Mouse (Mus musculus) ES-Bruce4 (cell line): Measurements from ENCODE around the gene Fuz. TPM values are rescaled to one million over a fixed set of nuclear protein-coding genes. Genes with fewer than 3 reads are reported as not detected.

Experiments used
- H3K27ac ChIP-seq: 2 replicates; pipeline ENCODE4 v1.5.1; 2012; ENCODE audit warnings: low read length, inconsistent platforms; ENCODE audit not compliant: insufficient read depth
- H3K27me3 ChIP-seq: 2 replicates; pipeline ENCODE4 v1.6.1; 2012; ENCODE audit warnings: mild to moderate bottlenecking, low read length, inconsistent platforms; ENCODE audit not compliant: control insufficient read depth, poor library complexity, insufficient read depth, severe bottlenecking
- H3K36me3 ChIP-seq: 2 replicates; pipeline ENCODE4 v1.6.1; 2012; ENCODE audit warnings: inconsistent platforms, mild to moderate bottlenecking, low read length, moderate library complexity; ENCODE audit not compliant: control insufficient read depth, poor library complexity, insufficient read depth, severe bottlenecking
- H3K4me1 ChIP-seq: one replicate; pipeline ENCODE4 v1.8.1; 2011; ENCODE audit warnings: low read length; ENCODE audit not compliant: control insufficient read depth, insufficient read depth
- H3K4me3 ChIP-seq: 2 replicates; pipeline ENCODE4 v1.5.1; 2011; ENCODE audit warnings: low read depth, mild to moderate bottlenecking, low read length
- H3K9ac ChIP-seq: 2 replicates; pipeline ENCODE4 v1.6.1; 2012; ENCODE audit warnings: low read depth, mild to moderate bottlenecking, inconsistent platforms; ENCODE audit not compliant: poor library complexity, severe bottlenecking
- H3K9me3 ChIP-seq: replicated peaks from 2 replicates; pipeline ENCODE4 v1.6.1; 2012; ENCODE audit warnings: mild to moderate bottlenecking, low read length, inconsistent platforms; ENCODE audit not compliant: control insufficient read depth, poor library complexity, insufficient read depth, severe bottlenecking
- CTCF ChIP-seq: IDR thresholded peaks from one replicate; pipeline ENCODE4 v1.8.1; 2011; ENCODE audit warnings: low read depth, low read length
- EP300 ChIP-seq: IDR thresholded peaks from 2 replicates; pipeline ENCODE4 v1.6.1; 2011; ENCODE audit warnings: low read depth, low read length; ENCODE audit not compliant: insufficient read depth
- POLR2A ChIP-seq: IDR thresholded peaks from one replicate; pipeline ENCODE4 v1.8.1; 2011; ENCODE audit warnings: low read length; ENCODE audit not compliant: insufficient read depth
- polyA plus RNA-seq: library from polyadenylated mRNA; stranded (reverse); fragments of >200 nt; gene quantifications from 2 replicates; pipeline ENCODE4 v1.2.4, GENCODE M21; 2011; ENCODE audit warnings: low read depth; ENCODE audit not compliant: missing spikeins, insufficient read depth, insufficient read length

The Fuz gene
- polyA plus RNA-seq, 1 experiment = 15.5 TPM

DNA sequence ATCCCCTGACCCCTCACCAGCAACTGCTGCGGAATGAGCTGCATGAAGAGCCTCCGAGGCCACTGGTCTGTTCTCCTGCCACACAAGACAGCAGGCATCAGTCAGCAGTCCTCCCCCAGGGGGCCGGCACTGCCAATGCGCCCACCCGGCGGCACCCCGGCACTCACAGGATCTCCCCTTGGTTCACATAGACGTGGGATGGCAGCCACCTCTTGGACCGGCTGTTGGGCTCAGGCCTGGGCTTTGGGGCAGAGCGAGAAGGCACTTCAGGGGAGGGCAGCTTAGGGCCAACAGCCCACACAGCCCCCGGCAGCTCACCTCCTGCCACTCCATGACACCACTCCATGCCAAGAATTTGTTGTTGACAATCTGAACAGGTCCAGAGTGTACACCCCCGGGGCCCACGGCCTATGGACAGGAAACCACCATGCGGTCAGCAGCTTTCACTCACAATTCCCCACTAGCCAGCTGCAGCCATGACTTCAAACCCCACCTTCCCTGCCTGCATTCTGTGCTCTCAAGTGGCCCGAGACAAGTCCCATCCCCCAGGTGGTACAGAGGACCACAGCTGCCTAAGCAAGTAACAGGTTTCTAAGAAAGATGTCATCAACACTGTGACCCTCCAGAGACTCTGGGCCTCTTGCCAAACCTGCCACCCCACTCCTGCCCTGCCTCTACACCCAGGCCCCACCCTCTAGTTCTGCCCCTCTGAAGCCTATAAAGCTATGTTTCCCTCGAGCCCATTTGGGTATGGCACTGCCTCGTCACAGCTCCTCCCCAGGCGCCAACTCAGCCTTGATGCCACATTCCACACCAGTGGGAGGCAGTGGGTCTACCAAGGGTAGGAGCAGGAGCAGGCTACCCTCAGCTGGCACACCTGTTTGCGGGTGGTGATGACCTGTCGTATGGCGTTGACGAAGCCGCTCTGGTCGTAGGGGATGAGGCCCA is 31.0 kb upstream of the Fuz start:
- TF ChIP-seq CTCF = no peak
- no peak for TF ChIP-seq EP300
- TF ChIP-seq POLR2A = no peak
- no peak overlapping the region for H3K9ac ChIP-seq
- H3K4me1 ChIP-seq = peaks cover 2% of the 10 kb centered on the region
- no peaks in the 10 kb centered on the region for H3K27me3 ChIP-seq
- H3K36me3 ChIP-seq = peaks cover 11% of the 10 kb centered on the region; the same call in 1 of the 2 replicates
- no peak overlapping the region for H3K4me3 ChIP-seq
- no peak overlapping the region for H3K27ac ChIP-seq
- H3K9me3 ChIP-seq = no peaks in the 10 kb centered on the region

GRCm38 (mm10) chr7:44866276-44867009 is 29.4 kb upstream of the Fuz start:
- H3K27me3 ChIP-seq = no peaks in the 10 kb centered on the region
- H3K4me1 ChIP-seq = peaks cover 2% of the 10 kb centered on the region
- H3K4me3 ChIP-seq = no peak overlapping the region
- H3K36me3 ChIP-seq = peaks cover 11% of the 10 kb centered on the region; the same call in 1 of the 2 replicates
- H3K9me3 ChIP-seq = no peaks in the 10 kb centered on the region
- H3K27ac ChIP-seq = no peak overlapping the region
- TF ChIP-seq CTCF (peak; percentile 39), EP300 (no peak), POLR2A (no peak)
- H3K9ac ChIP-seq = no peak overlapping the region

- H3K4me1 ChIP-seq = peaks cover 2% of the 10 kb centered on the region
- H3K36me3 ChIP-seq = peaks cover 11% of the 10 kb centered on the region; the same call in 1 of the 2 replicates
- H3K27ac ChIP-seq = no peak overlapping the region
- TF ChIP-seq EP300 = no peak
- no peak for TF ChIP-seq CTCF
- no peak for TF ChIP-seq POLR2A
- no peaks in the 10 kb centered on the region for H3K27me3 ChIP-seq
- H3K9me3 ChIP-seq = no peaks in the 10 kb centered on the region
- H3K9ac ChIP-seq = 0 out of 2 replicates have a peak overlapping the region, but pooled peaks have one; percentile 3
- no peak overlapping the region for H3K4me3 ChIP-seq
Measured at GRCm38 (mm10) chr7:44867010-44867702, 28.7 kb upstream of the Fuz start.

- H3K4me1 ChIP-seq = peaks cover 2% of the 10 kb centered on the region
- no peaks in the 10 kb centered on the region for H3K27me3 ChIP-seq
- no peaks in the 10 kb centered on the region for H3K9me3 ChIP-seq
- TF ChIP-seq EP300 (no peak), CTCF (no peak), POLR2A (no peak)
- no peak overlapping the region for H3K4me3 ChIP-seq
- H3K9ac ChIP-seq = no peak overlapping the region
- no peak overlapping the region for H3K27ac ChIP-seq
- peaks cover 6% of the 10 kb centered on the region; the same call in 1 of the 2 replicates for H3K36me3 ChIP-seq
Measured at GRCm38 (mm10) chr7:44867802-44868201, 28.1 kb upstream of the Fuz start.

GRCm38 (mm10) chr7:44868465-44868864 is 27.4 kb upstream of the Fuz start:
- no peak for TF ChIP-seq POLR2A
- TF ChIP-seq EP300 = no peak
- TF ChIP-seq CTCF = no peak
- Histone ChIP-seq H3K27ac (no peak overlapping the region), H3K4me3 (peak overlapping the region; percentile 52), H3K9me3 (no peaks in the 10 kb centered on the region), H3K36me3 (peaks cover 4% of the 10 kb centered on the region; the same call in 1 of the 2 replicates), H3K9ac (peak overlapping the region; percentile 99), H3K27me3 (no peaks in the 10 kb centered on the region), H3K4me1 (peaks cover 2% of the 10 kb centered on the region)
